In the genomic region with DNA sequence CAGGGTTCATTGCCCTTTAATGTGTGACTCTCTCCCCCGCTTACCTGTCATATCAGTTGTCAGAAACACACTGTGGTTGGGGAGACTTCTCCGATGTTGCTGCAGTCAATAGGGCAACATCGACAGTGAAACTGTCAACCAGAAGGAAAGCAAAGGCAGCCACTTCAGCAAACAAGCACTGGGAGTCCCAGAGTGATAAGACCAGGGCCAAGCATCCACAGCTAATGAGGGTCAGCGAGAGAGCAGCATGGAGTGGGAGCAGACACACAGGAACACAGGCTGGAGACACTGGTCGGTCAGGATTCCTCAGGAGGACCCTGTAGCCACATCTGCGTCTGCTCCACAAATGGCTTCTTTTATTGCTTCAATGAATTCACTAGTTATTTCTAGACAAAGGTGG, we compare ENCODE assay signal across 16 mouse cellular contexts.
DNase-seq lines count a peak whose midpoint lies in the region; ATAC-seq and TF ChIP-seq lines count a peak whose summit lies in the region.
"Had no signal": no experiment of that assay in that cellular context is flagged by ENCODE, and none has a peak within 500 bp of the region (broad histone marks: within the 10 kb centered on the region; RNA-seq: fewer than 3 reads in every experiment).

No protein-coding gene starts in this region.

- H3K4me3 ChIP-seq in heart, embryonic 12.5 days, result no peak overlapping the region
- H3K4me3 ChIP-seq in kidney, embryonic 14.5 days (ENCODE audit: low read length), result no peak overlapping the region
- no peak overlapping the region for H3K4me3 ChIP-seq in lung, embryonic 16.5 days (ENCODE audit: low read length)
- no peak overlapping the region for H3K4me3 ChIP-seq in lung, postnatal 0 days (ENCODE audit: low read depth, low read length)
- no peak overlapping the region for H3K4me3 ChIP-seq in liver, embryonic 11.5 days (ENCODE audit: low read depth, low read length)

- intact Hi-C loops in heart, postnatal 25 days (cut with DNase I), result no loop called here
- intact Hi-C loops in left cerebral cortex, postnatal 25 days (cut with DNase I), result no loop called here

- H3K4me2 ChIP-seq in heart, embryonic 12.5 days, result peak overlapping the region; percentile 39
- no peak overlapping the region for H3K4me2 ChIP-seq in kidney, embryonic 14.5 days (replicated peaks; ENCODE audit: low read depth, low read length)
- H3K4me2 ChIP-seq in lung, embryonic 16.5 days (ENCODE audit: low read depth, low read length), result no peak overlapping the region
- H3K4me2 ChIP-seq in lung, postnatal 0 days (replicated peaks; ENCODE audit: low read depth, low read length), result no peak overlapping the region
- H3K4me2 ChIP-seq in liver, embryonic 11.5 days, result no peak overlapping the region

- TF ChIP-seq CTCF in lung, postnatal 0 days (IDR thresholded peaks at IDR 0.05), result no peak

- peak; percentile 45 for ATAC-seq in heart, embryonic 12.5 days (ENCODE audit: insufficient number of reproducible peaks, low FRiP score)
- ATAC-seq in kidney, embryonic 14.5 days (ENCODE audit: low FRiP score, low TSS enrichment), result peak; percentile 78
- peak; percentile 54 for ATAC-seq in lung, embryonic 16.5 days (ENCODE audit: low read depth)
- no peak for ATAC-seq in lung, postnatal 0 days
- ATAC-seq in liver, embryonic 11.5 days (replicated peaks; ENCODE audit: low FRiP score), result no peak

- no peak overlapping the region for H3K9ac ChIP-seq in heart, embryonic 12.5 days
- H3K9ac ChIP-seq in kidney, embryonic 14.5 days (ENCODE audit: low read depth, low read length), result no peak overlapping the region
- no peak overlapping the region for H3K9ac ChIP-seq in lung, embryonic 16.5 days (ENCODE audit: low read length)
- no peak overlapping the region for H3K9ac ChIP-seq in lung, postnatal 0 days (replicated peaks; ENCODE audit: low read depth)
- no peak overlapping the region for H3K9ac ChIP-seq in liver, embryonic 11.5 days (ENCODE audit: low read depth, low read length)
- H3K9ac ChIP-seq: liver, embryonic 14.5 days had no signal

- TF ChIP-seq EP300 in lung, postnatal 0 days (IDR thresholded peaks at IDR 0.05), result no peak

- no peaks in the 10 kb centered on the region for H3K27me3 ChIP-seq in heart, embryonic 12.5 days (replicated peaks)
- H3K27me3 ChIP-seq in kidney, embryonic 14.5 days (ENCODE audit: control insufficient read depth, insufficient read depth, low read length), result no peaks in the 10 kb centered on the region
- no peaks in the 10 kb centered on the region for H3K27me3 ChIP-seq in lung, embryonic 16.5 days (ENCODE audit: control insufficient read depth, insufficient read depth, low read depth, low read length)
- no peaks in the 10 kb centered on the region for H3K27me3 ChIP-seq in lung, postnatal 0 days (replicated peaks; ENCODE audit: insufficient read depth, low read length)
- no peaks in the 10 kb centered on the region for H3K27me3 ChIP-seq in liver, embryonic 11.5 days (replicated peaks; ENCODE audit: control insufficient read depth, insufficient read depth, low read length)

- no peak overlapping the region for H3K27ac ChIP-seq in heart, embryonic 12.5 days (ENCODE audit: poor library complexity, severe bottlenecking)
- H3K27ac ChIP-seq in kidney, embryonic 14.5 days (ENCODE audit: low read depth, low read length), result no peak overlapping the region
- H3K27ac ChIP-seq in lung, embryonic 16.5 days (ENCODE audit: low read length), result no peak overlapping the region
- no peak overlapping the region for H3K27ac ChIP-seq in lung, postnatal 0 days (ENCODE audit: low read length)
- H3K27ac ChIP-seq in liver, embryonic 11.5 days (ENCODE audit: low read depth, low read length), result no peak overlapping the region
- H3K27ac ChIP-seq: liver, embryonic 14.5 days; stomach, postnatal 0 days had no signal

- H3K9me3 ChIP-seq in heart, embryonic 12.5 days (replicated peaks), result no peaks in the 10 kb centered on the region
- no peaks in the 10 kb centered on the region for H3K9me3 ChIP-seq in kidney, embryonic 14.5 days (ENCODE audit: control insufficient read depth, low read length)
- H3K9me3 ChIP-seq in lung, embryonic 16.5 days (ENCODE audit: control insufficient read depth, low read length), result no peaks in the 10 kb centered on the region
- H3K9me3 ChIP-seq in lung, postnatal 0 days (ENCODE audit: low read length), result no peaks in the 10 kb centered on the region
- H3K9me3 ChIP-seq in liver, embryonic 11.5 days (ENCODE audit: control insufficient read depth, low read length), result no peaks in the 10 kb centered on the region

- WGBS in heart, embryonic 12.5 days, result 18% methylated on average over 6 of the region's 6 CpGs
- 12% methylated on average over 6 of the region's 6 CpGs for WGBS in kidney, embryonic 14.5 days
- WGBS in lung, embryonic 16.5 days, result 12% methylated on average over 6 of the region's 6 CpGs
- WGBS in lung, postnatal 0 days, result 14% methylated on average over 6 of the region's 6 CpGs
- 54% methylated on average over 6 of the region's 6 CpGs for WGBS in liver, embryonic 11.5 days

- 0 out of 2 replicates have a peak, but pooled peaks cover 5% of the 10 kb centered on the region for H3K4me1 ChIP-seq in heart, embryonic 12.5 days (replicated peaks)
- peaks cover 3% of the 10 kb centered on the region; the same call in 1 of the 2 replicates for H3K4me1 ChIP-seq in kidney, embryonic 14.5 days (ENCODE audit: control insufficient read depth, insufficient read depth, low read length)
- H3K4me1 ChIP-seq in lung, embryonic 16.5 days (replicated peaks; ENCODE audit: control insufficient read depth, insufficient read depth, low read length), result no peaks in the 10 kb centered on the region
- no peaks in the 10 kb centered on the region for H3K4me1 ChIP-seq in lung, postnatal 0 days (ENCODE audit: insufficient read depth, low read depth, low read length)
- H3K4me1 ChIP-seq in liver, embryonic 11.5 days (replicated peaks; ENCODE audit: control insufficient read depth, insufficient read depth, low read length), result no peaks in the 10 kb centered on the region

- no peak for DNase-seq in heart, postnatal 25 days (ENCODE audit: low spot score)
- no peak for DNase-seq in kidney, adult 18-20 months
- DNase-seq in lung, postnatal 0 days (ENCODE audit: low spot score), result no peak
- DNase-seq in liver, embryonic 11.5 days (ENCODE audit: low spot score), result peak; percentile 33
- DNase-seq in left cerebral cortex, postnatal 25 days (ENCODE audit: low spot score in 2 of 2), result no peak
- DNase-seq: adrenal gland, adult 8-10 months; cerebellum, adult 9-10 months; right cerebral cortex, adult 18-20 months; spleen, adult 18-20 months; thymus, postnatal 25 days had no signal

- H3K36me3 ChIP-seq in heart, embryonic 12.5 days, result no peaks in the 10 kb centered on the region
- no peaks in the 10 kb centered on the region for H3K36me3 ChIP-seq in kidney, embryonic 14.5 days (ENCODE audit: control insufficient read depth, insufficient read depth, low read length)
- no peaks in the 10 kb centered on the region for H3K36me3 ChIP-seq in lung, embryonic 16.5 days (ENCODE audit: control insufficient read depth, insufficient read depth, low read length)
- no peaks in the 10 kb centered on the region for H3K36me3 ChIP-seq in lung, postnatal 0 days (ENCODE audit: insufficient read depth, low read length)
- H3K36me3 ChIP-seq in liver, embryonic 11.5 days (ENCODE audit: control insufficient read depth, insufficient read depth, low read length), result no peaks in the 10 kb centered on the region
- H3K36me3 ChIP-seq: G1E had no signal

Comparison
In these comparisons a context has a peak if more than half of its experiments do, and no peak if none do; other contexts are left out.
1. ATAC-seq: peak in heart, embryonic 12.5 days (single experiment), kidney, embryonic 14.5 days (single experiment) and lung, embryonic 16.5 days (single experiment); none in lung, postnatal 0 days (single experiment) and liver, embryonic 11.5 days (single experiment).